Mouse (Mus musculus) heart, embryonic 13.5 days (tissue): ENCODE measurements around the gene Pgf. TPM values are rescaled to one million over a fixed set of nuclear protein-coding genes. Genes with fewer than 3 reads are reported as not detected.

Experiments
- ATAC-seq: fragments of 200-750 bp; cut with Nextera tagmentation; 2 replicates; pipeline ENCODE4 v1.8.0; 2017; ENCODE audit warnings: moderate TSS enrichment; ENCODE audit not compliant: insufficient number of reproducible peaks, low FRiP score, low TSS enrichment; ENCODE audit errors: extremely low read depth
- H3K27ac ChIP-seq: fragments of 300-500 bp; sonication (generic); replicated peaks from 2 replicates; pipeline ENCODE4 v1.5.1; 2015; ENCODE audit warnings: moderate library complexity, mild to moderate bottlenecking, inconsistent platforms
- H3K27me3 ChIP-seq: fragments of 300-500 bp; sonication (generic); replicated peaks from 2 replicates; pipeline ENCODE4 v1.6.1; 2015; ENCODE audit warnings: mild to moderate bottlenecking, inconsistent platforms
- H3K36me3 ChIP-seq: fragments of 300-500 bp; sonication (generic); 2 replicates; pipeline ENCODE4 v1.6.1; 2015; ENCODE audit warnings: mild to moderate bottlenecking, inconsistent platforms
- H3K4me1 ChIP-seq: fragments of 300-500 bp; sonication (generic); 2 replicates; pipeline ENCODE4 v1.6.1; 2015; ENCODE audit warnings: inconsistent platforms
- H3K4me2 ChIP-seq: fragments of 300-500 bp; sonication (generic); 2 replicates; pipeline ENCODE4 v1.6.1; 2015; ENCODE audit warnings: inconsistent platforms, mild to moderate bottlenecking, moderate library complexity
- H3K4me3 ChIP-seq: fragments of 300-500 bp; sonication (generic); 2 replicates; pipeline ENCODE4 v1.5.1; 2015; ENCODE audit warnings: moderate library complexity, mild to moderate bottlenecking, inconsistent platforms
- H3K9ac ChIP-seq: fragments of 300-500 bp; sonication (generic); 2 replicates; pipeline ENCODE4 v1.6.1; 2015; ENCODE audit warnings: inconsistent platforms, mild to moderate bottlenecking, moderate library complexity
- H3K9me3 ChIP-seq: fragments of 300-500 bp; sonication (generic); 2 replicates; pipeline ENCODE4 v1.6.1; 2016; ENCODE audit warnings: inconsistent platforms
- WGBS: fragments of 180-500 bp; shearing (Covaris S2); methylation state at CpG from one replicate; pipeline ENCODE4 v1.1.7; 2015; ENCODE audit warnings: mixed read lengths; 5-methylcytosine and 5-hydroxymethylcytosine counted together
- polyA plus RNA-seq: library from polyadenylated mRNA; unstranded; fragments of >200 nt; fragmentation: Nextera tagmentation; extraction: Ambion mirVana; gene quantifications from 2 replicates; pipeline ENCODE4 v1.2.1, GENCODE M21; 2015

Pgf gene
- polyA plus RNA-seq, 1 experiment from 2014 or later, result 9.1 TPM

DNA sequence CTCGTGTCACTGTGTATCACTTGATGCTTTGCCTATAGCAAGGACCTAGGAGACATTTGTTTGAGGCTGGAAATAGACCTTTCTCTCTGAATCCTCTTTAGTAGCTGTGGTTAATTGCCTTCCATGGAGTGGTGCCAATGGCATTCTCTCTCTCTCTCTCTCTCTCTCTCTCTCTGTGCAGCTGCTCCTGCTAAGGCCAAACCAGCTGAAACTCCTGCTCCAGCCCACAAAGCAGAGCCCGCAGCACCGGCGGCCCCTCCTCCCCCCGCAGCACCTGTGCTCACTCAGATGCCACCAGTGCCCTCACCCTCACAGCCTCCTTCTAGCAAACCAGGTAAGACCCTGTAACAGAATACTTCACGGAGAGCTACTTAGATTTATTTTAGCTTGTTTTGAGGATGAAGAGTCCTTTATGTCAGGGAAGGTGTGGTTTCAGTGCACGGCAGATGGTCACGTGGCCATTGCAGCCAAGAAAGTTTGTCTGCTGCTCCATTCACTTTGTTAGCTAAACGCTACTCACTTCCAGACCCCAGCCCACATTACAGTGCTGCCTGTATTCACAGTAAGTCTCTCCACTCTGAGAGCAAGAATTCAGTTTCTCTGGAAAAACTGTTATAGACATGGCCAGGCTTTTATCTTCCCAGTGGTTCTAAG is 55.7 kb downstream of the Pgf start:
- 89% methylated on average over 9 of the region's 9 CpGs for WGBS
- Histone ChIP-seq H3K36me3 (peaks cover 99% of the 10 kb centered on the region), H3K27me3 (no peaks in the 10 kb centered on the region), H3K4me2 (no peak overlapping the region), H3K9ac (no peak overlapping the region), H3K4me1 (no peaks in the 10 kb centered on the region), H3K27ac (no peak overlapping the region), H3K4me3 (no peak overlapping the region), H3K9me3 (no peaks in the 10 kb centered on the region)
- ATAC-seq, result no peak

Other genes with a start within 250 kb of the Pgf start
- 82.5 and 91.4 TPM in 2 replicates for gene Fcf1, start 206.9 kb downstream of the Pgf start, polyA plus RNA-seq
- 9.3 and 10.1 TPM in 2 replicates for gene Arel1, start 206.9 kb downstream of the Pgf start, polyA plus RNA-seq
- gene Ylpm1, start 181.5 kb downstream of the Pgf start, polyA plus RNA-seq, result 17.1 and 18.3 TPM in 2 replicates
- 1.9 and 2.8 TPM in 2 replicates for gene Prox2, start 67.0 kb downstream of the Pgf start, polyA plus RNA-seq
- gene Dlst, start 67.0 kb downstream of the Pgf start, polyA plus RNA-seq, result 176 and 193 TPM in 2 replicates
- 1.2 and 1.3 TPM in 2 replicates for gene Rps6kl1, start 26.5 kb downstream of the Pgf start, polyA plus RNA-seq
- gene Eif2b2, start 41.7 kb upstream of the Pgf start, polyA plus RNA-seq, result 54.8 and 55.9 TPM in 2 replicates
- 5.0 and 5.7 TPM in 2 replicates for gene Mlh3, start 92.8 kb upstream of the Pgf start, polyA plus RNA-seq
- 59.2 and 66.6 TPM in 2 replicates for gene Acyp1, start 110.6 kb upstream of the Pgf start, polyA plus RNA-seq
- gene Zc2hc1c, start 110.8 kb upstream of the Pgf start, polyA plus RNA-seq, result 0.55 and 0.62 TPM in 2 replicates
- gene Nek9, start 161.6 kb upstream of the Pgf start, polyA plus RNA-seq, result 18.5 and 19.2 TPM in 2 replicates
- gene Tmed10, start 197.1 kb upstream of the Pgf start, polyA plus RNA-seq, result 279 and 292 TPM in 2 replicates